Mouse (Mus musculus) gastrocnemius, postnatal 25 days (tissue): ENCODE data around the gene Shoc2. TPM values are rescaled to one million over a fixed set of nuclear protein-coding genes. Genes with fewer than 3 reads are reported as not detected.

Experiments
- total RNA-seq, 2 experiments: library from RNA; stranded (reverse); gene quantifications; 1 replicate in 1 of 2; 2 replicates in 1 of 2; pipeline ENCODE4 v1.2.3; 2021

The Shoc2 gene
- total RNA-seq, 2 experiments from 2014 or later: 20.1 to 21.9 TPM

Other genes starting within 250 kb of the Shoc2 start
- 10 to 100 TPM; 11.7 to 21.0 TPM for gene Pdcd4, start 52.1 kb upstream of the Shoc2 start, total RNA-seq
- 10 to 100 TPM; 30.7 to 34.1 TPM for gene Bbip1, start 321 bp downstream of the Shoc2 start, total RNA-seq
- under 1 TPM; 0.49 to 0.64 TPM for gene Adra2a, start 99.8 kb downstream of the Shoc2 start, total RNA-seq